Mouse (Mus musculus) erythroblast, embryonic 14.5 days (primary cell): ENCODE measurements around the gene Lamc1.

Experiments
- GATA1 ChIP-seq: IDR thresholded peaks from 2 replicates; pipeline ENCODE4 v1.6.1; 2012; ENCODE audit warnings: low read length, inconsistent platforms, mixed read lengths
- TAL1 ChIP-seq: IDR thresholded peaks from 3 replicates; pipeline ENCODE4 v1.6.1; 2012; ENCODE audit warnings: low read length, inconsistent platforms, mixed read lengths

DNA sequence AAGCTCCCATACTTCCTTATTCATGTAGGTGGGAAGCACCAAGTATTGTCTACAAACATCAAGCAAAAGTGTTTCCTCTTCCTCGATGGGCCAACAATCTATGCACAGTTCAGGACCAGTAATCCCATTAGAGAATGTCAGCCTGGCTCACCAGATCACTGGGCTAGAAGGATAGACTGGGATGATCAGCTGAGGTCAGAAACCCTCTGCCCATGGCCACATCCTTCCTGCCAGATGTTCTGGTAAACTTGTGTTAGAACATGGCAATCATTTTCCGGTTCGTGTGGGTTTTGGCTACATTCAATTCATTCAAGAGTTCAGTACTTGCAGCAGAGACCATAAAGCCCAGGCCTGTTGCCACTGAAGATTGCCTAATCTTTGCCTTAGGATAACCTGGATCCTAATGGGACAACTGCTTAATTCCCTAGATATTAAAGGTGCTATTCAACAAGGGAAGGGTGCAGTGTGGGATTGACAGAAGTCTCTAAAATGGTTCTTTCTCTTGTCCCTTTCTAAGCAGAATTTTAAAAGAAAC is 135.2 kb downstream of the Lamc1 start:
- TF ChIP-seq GATA1 (no peak), TAL1 (no peak)
